Mouse (Mus musculus) spleen, adult 12 weeks (tissue): Measurements from ENCODE around the gene Mrps17.
A peak's percentile ranks its signal among the peaks of the same experiment; 100 is the strongest.
"Not testable (repeated sequence)": the region's sequence is repeated elsewhere in the genome, so short reads cannot be mapped to it uniquely, and the experiment has no call there.

Source experiments
- DNase-seq: peaks from one replicate; pipeline ENCODE4 v3.0.0; 2022; ENCODE audit warnings: low spot score

Mrps17 gene

DNA sequence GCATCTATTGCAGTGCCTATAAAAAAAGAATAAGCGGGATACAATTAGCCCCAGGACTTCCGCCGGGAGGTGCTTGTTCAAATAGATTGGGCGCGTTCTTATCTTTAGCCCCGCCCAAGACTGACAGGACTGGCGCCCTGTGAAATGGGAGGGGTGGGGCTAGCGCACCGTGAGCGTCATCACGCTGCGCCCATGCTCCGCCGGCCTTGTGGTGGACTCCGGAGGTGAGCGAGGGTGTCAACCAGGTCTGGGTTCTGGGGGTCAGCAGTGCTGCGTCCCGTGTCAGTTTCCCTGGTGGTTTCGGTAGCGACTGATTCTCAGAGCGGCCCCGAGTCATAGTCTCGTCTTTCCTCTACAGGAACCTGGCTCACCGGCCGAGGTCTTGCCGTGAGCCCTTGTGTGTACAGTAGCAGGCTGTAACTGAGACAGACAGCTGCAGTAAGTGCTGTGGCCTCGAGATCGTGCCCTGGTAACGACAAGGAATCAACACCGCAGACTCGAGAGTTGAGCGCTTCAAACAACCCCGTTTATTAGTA lies at the start of gene Mrps17:
Mrps17 (plus strand) TSS at position 172 of the 536 bp plus-strand sequence.
- DNase-seq, result peak; percentile 86

GRCm38 (mm10) chr5:129666271-129666909 lies 48.9 kb upstream of the Mrps17 start:
- DNase-seq, result no peak

DNA sequence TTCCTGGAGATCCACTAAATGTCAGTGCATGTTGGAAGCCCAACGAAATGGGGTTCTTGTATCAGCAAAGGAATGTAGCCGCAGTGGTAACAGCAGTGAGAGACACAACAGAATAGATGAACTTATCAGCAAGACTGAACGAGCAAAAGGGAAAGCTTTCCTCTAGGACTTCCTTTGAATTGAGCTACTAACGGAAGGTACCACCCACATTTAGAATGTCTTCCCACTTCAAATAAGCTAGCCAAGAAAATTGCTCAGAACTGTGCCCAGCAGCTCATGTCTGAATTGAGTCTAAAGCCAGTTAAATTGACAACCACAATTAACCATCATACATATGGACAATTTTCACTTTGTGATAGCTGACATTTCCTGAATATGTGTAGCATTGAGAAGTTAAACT lies 47.4 kb upstream of the Mrps17 start:
- DNase-seq, result no peak

DNA sequence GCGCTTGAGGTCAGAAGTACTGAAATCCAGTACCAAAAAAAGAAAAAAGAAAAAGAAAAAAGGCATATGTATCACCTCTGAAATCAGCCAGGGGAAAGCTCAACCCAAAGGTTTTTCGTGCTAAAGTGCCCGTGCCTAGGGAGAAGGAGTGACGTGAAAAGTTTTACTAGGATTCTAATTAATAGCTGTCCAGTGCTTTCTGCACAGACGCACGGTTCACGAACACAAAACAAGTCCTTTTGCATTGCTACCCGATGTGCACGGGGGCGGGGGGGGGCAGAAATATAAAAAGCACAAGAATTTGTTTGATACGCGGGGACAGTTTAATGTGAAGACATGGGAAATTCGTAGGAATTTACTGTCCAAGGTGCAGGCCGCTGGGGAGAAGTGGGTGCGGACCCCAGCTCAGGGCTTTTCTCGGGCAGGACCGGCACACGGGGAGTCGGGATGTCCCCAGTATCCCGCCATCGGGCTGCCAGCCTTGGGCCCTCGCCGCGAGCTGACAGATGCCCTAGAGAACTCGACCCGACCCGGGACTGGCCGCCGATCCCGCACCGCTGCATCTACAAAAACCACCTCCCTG lies 45.8 kb upstream of the Mrps17 start:
- DNase-seq, result no peak

- DNase-seq, result peak; percentile 47
Observed at GRCm38 (mm10) chr5:129670036-129670458, 45.2 kb upstream of the Mrps17 start, which contains the start of gene Zfp11. Gene Zfp11 (minus strand): TSS chr5:129670099.

DNA sequence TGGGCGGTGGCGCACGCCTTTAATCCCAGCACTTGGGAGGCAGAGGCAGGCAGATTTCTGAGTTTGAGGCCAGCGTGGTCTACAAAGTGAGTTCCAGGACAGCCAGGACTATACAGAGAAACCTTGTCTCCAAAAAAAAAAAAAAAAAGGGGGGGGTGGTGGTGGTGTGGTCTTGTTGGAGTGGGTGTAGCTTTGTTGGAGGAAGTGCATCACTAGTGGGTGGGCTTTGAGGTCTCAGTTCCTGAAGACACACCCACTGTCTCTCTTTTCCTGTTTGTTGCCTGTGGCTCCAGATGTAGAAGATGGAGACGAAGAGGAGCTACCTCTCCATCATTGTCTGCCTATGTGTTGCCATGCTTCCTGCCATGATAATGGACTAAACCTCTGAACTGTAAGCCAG lies 30.2 kb upstream of the Mrps17 start:
- not testable (repeated sequence) for DNase-seq

DNA sequence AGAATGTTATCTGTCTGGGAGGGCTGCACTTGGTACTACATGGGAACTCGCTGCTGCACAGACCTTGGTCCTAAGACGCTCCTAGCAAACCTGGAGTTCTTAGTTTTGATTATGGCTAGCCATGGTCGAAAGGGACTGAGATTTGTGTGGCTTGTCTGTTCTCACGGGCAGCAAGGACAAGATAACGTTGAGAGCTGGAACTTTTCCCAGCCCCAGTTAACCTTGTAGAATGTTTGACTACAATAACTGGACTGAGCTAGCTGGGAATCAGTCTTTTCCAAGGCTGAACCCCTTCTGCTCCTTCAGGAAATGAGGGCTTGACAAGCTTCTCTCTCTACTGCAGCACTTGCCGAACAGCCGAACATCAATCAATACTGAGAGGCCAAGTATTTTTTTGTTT lies 27.7 kb upstream of the Mrps17 start:
- DNase-seq, result no peak

GRCm38 (mm10) chr5:129690528-129690927 lies 24.8 kb upstream of the Mrps17 start:
- no peak for DNase-seq

- no peak for DNase-seq
Observed at GRCm38 (mm10) chr5:129700506-129700905, 14.8 kb upstream of the Mrps17 start.

DNA sequence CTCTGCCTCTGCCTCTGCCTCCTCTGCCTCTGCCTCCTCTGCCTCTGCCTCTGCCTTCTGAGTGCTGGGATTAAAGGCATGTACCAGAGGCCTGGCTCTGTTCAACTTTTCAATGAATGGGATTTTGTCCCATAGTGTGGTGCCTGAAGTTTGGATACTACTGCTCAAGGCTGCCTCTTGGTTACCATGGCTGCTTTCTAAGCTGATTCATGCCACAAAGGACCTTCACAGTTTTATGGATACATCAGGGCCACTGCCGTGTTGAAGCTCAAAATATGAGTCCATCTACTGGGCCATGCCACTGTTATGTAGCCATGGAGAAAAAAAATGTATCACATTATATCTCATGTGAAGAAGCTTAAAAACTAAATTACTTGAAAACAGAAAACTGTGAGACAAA lies 13.6 kb upstream of the Mrps17 start:
- DNase-seq, result no peak

GRCm38 (mm10) chr5:129703368-129703767 lies 11.9 kb upstream of the Mrps17 start:
- no peak for DNase-seq

DNA sequence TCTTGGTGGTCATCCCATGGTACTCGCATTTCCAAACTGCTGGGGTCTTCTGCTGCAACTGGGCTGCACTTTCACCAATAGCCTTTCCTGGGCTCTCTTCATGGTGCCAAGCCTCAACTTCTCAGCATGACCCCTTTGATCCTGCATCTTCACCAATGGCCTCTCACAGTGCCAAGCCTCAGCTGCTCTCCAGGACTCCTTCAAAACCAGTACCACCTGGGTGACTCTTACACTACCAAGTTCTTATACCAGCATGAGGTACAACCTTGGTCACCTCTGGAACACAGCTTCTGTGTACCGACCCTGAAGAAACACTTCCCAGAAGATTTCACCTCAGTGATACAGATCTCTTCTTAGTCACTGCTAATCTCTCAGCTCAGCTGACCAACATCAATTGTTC lies 6.9 kb upstream of the Mrps17 start, which contains the start of gene Sept14:
Sept14 (minus strand) TSS at position 101 of the 400 bp plus-strand sequence.
- no peak for DNase-seq

- no peak for DNase-seq
Observed at GRCm38 (mm10) chr5:129717016-129717415, 1.7 kb downstream of the Mrps17 start.

DNA sequence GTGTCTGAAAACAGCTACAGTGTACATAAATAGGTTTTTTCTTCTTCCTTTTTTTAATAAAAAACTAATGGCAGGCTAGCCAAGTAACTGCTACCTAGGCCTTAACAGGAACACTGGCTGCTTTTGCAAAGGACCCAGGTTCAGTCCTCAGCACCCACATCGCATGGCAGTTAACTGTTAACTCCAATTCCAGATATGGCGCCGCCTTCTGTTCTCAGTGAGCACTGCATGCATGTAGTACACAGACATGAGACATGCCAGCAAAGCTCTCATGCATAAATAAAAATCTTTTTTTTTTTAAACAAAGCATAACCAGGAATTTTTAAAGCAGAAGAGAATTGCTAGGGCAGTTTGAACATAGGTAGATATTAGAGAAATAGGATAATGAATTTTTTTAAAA lies 4.9 kb downstream of the Mrps17 start:
- DNase-seq, result no peak

- DNase-seq, result no peak
Observed at GRCm38 (mm10) chr5:129724268-129724667, 9.0 kb downstream of the Mrps17 start.

GRCm38 (mm10) chr5:129724834-129725773 lies 9.8 kb downstream of the Mrps17 start, which contains the start of gene Nipsnap2:
Gene Nipsnap2 (plus strand): TSS chr5:129725063.
- peak; percentile 87 for DNase-seq

- no peak for DNase-seq
Observed at GRCm38 (mm10) chr5:129725774-129726392, 10.6 kb downstream of the Mrps17 start.

DNA sequence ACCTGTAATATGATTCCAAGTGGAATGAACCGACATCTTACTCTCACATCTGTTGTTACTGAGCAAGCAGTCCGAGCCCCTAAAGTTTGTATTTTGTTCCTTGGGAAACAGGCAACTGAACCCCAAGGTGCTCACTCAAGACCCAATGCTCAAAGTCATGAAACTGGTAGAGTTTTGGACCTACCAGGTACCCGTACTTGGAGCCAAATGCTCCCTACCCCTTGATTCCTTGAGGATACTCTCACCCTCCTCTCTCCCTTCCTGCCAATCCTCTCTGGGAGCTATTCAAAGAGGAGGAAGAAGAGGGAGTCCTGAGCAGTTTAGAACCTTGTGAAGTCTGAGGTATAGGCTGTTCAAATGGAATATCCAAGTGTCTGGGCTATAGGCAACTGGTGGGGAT lies 11.5 kb downstream of the Mrps17 start:
- DNase-seq, result no peak

DNA sequence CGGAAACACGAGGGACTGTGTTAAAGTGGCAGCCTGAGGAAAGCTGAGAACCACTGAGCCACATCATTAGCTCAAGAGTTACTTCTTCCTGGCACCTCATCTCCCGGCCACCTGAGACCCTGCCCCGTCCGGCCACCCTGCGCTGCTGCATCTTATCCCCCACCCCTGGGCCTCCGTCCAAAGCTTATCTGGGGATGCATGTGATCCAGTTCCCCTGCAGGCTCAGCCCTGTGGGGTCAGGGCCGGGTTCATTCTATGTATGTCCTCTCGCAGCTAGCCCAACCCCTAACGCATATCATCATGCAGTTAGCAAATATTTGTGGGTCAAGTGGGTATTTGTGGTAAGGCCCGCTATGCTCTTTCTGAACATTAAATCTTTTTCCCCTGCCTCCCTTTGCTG lies 14.0 kb downstream of the Mrps17 start:
- no peak for DNase-seq

DNA sequence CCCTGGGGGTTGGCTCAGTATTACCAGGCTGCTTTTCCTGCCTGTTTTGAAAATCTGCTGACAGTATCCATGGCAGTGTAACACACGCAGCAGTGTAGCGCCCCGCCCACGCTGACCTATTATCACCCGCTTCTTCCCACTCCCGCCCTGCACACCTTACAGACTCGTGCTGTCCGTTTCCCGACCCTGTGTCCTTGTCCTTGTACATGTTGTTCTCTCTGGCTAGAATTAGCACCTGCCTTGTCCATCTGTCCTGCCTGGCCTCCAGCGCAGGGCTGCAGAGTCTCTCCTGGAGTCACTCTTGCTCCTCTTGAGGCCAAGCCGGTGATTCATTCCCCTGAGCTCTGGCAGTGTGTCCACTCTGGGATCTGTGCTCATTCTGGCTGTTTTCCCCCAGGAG lies 15.0 kb downstream of the Mrps17 start:
- no peak for DNase-seq

GRCm38 (mm10) chr5:129731021-129731420 lies 15.7 kb downstream of the Mrps17 start:
- no peak for DNase-seq

DNA sequence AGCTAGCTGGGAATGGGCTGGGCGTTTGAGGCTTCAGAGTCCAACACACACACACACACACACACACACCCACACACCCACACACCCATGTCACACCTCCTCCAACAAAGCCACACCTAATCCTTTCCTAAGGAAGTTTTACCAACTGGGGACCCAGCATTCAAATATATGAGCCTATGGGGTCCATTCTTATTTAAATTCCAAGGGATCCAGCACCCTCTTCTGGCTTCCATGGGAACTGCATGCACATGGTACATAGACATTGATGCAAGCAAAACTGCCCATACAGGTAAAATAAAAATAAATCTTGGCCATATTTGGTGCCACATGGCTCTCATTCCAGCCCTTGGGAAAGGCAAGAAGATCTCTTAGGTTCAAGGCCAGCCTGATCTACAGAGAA lies 25.7 kb downstream of the Mrps17 start:
- DNase-seq, result no peak
